Mouse (Mus musculus) frontal cortex, postnatal 14 days (tissue): ENCODE measurements around the gene Zfp691.

Experiments used
- DNase-seq, 2 experiments: peaks; one replicate each; pipeline ENCODE4 v3.0.0; 2022; ENCODE audit warnings: low spot score in 2 of 2

Zfp691 gene

GRCm38 (mm10) chr4:119124771-119125273 is 49.2 kb downstream of the Zfp691 start:
- no peak for DNase-seq

DNA sequence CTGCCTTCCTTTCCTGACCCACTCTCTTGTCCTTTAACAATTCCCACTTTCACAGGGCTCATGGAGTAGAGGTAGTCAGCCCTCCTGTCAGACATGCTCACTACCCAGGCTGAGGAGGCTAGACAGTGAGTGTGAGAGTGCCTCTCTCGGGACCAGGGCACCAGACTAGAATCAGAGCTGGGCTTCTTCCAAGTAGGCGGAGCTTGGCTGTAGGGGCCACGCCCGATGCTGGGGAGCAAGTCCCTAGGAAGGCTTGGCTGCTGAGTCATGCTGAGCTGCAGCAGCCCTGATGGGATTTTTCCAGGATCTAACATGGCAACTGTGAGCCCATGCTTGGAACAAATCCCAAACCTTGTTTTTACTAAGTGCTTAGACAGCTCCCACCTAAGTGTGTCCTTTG is 52.7 kb downstream of the Zfp691 start:
- no peak for DNase-seq

DNA sequence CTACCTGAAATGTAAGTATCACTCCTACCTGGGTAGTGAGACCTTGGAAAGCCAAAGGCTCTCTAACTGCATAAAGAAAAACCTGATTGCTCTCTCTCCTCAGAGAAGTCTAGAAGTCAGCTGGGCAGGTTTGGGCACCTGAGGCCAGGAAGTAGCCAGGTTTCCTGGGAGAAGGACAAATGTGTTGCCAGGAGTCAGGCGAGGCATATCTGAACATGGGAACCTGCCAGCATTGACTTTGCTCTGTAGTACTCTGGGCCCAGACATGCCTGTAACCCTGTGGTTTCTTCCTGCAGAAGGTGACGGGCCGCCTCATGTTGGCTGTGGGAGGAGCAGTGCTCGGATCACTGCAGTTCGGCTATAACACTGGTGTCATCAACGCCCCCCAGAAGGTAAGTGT is 53.9 kb downstream of the Zfp691 start:
- DNase-seq, result no peak
